ENCODE assay signal across 20 mouse cellular contexts in the genomic region with DNA sequence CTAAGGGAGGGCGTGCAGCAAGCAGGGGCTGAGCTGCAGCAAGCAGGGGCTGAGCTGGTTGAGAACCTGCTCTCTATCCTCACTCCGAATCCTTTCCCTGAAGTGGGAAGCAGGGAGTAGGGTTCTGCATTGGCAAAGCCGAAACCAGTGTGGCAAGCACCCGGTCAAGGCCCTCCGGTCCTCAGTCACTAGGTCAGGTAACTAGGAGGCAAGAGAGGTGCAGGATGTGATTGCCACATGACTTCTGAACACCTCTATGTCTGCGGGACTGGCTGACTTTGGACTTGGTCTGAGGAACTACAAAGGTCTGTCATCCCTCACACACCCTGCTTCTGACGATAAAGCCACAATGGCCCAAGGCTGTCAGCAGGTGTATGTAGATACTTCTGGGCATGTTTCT. TPM values are rescaled to one million over a fixed set of nuclear protein-coding genes. Genes with fewer than 3 reads are reported as not detected.
A peak's percentile ranks its signal among the peaks of the same experiment; 100 is the strongest.
DNase-seq lines count a peak whose midpoint lies in the region; ATAC-seq and TF ChIP-seq lines count a peak whose summit lies in the region.
"Had no signal": no experiment of that assay in that cellular context is flagged by ENCODE, and none has a peak within 500 bp of the region (broad histone marks: within the 10 kb centered on the region; RNA-seq: fewer than 3 reads in every experiment).

No protein-coding gene starts in this region.

- no peaks in the 10 kb centered on the region for H3K36me3 ChIP-seq in kidney, embryonic 14.5 days (ENCODE audit: control insufficient read depth, insufficient read depth, low read length)
- H3K36me3 ChIP-seq in lung, postnatal 0 days (ENCODE audit: insufficient read depth, low read length): no peaks in the 10 kb centered on the region
- no peaks in the 10 kb centered on the region for H3K36me3 ChIP-seq in midbrain, embryonic 11.5 days (ENCODE audit: control insufficient read depth, insufficient read depth, low read length)
- H3K36me3 ChIP-seq: embryonic facial prominence, embryonic 15.5 days had no signal

- TF ChIP-seq EP300 in lung, postnatal 0 days (IDR thresholded peaks at IDR 0.05): no peak

- intact Hi-C loops in heart, postnatal 10 days (cut with DNase I): no loop called here

- no peak overlapping the region for H3K4me2 ChIP-seq in kidney, embryonic 14.5 days (replicated peaks; ENCODE audit: low read depth, low read length)
- H3K4me2 ChIP-seq in lung, postnatal 0 days (replicated peaks; ENCODE audit: low read depth, low read length): no peak overlapping the region
- H3K4me2 ChIP-seq in midbrain, embryonic 11.5 days: no peak overlapping the region
- H3K4me2 ChIP-seq: embryonic facial prominence, embryonic 15.5 days had no signal

- WGBS in kidney, embryonic 14.5 days: 87% methylated on average over 7 of the region's 7 CpGs
- WGBS in lung, postnatal 0 days: 79% methylated on average over 7 of the region's 7 CpGs
- 78% methylated on average over 7 of the region's 7 CpGs for WGBS in lung, adult 2 months
- WGBS in midbrain, embryonic 11.5 days: 87% methylated on average over 7 of the region's 7 CpGs

- H3K27ac ChIP-seq in kidney, embryonic 14.5 days (ENCODE audit: low read depth, low read length): no peak overlapping the region
- H3K27ac ChIP-seq in lung, postnatal 0 days (ENCODE audit: low read length): 0 out of 2 replicates have a peak overlapping the region, but pooled peaks have one; percentile 66
- H3K27ac ChIP-seq in midbrain, embryonic 11.5 days (ENCODE audit: low read depth, low read length): no peak overlapping the region
- H3K27ac ChIP-seq: embryonic facial prominence, embryonic 15.5 days had no signal

- no peak for TF ChIP-seq POLR2A in lung, adult 2 months (IDR thresholded peaks at IDR 0.05; ENCODE audit: borderline replicate concordance, extremely low read depth, low read depth, low read length)

- no peak overlapping the region for H3K9ac ChIP-seq in kidney, embryonic 14.5 days (ENCODE audit: low read depth, low read length)
- H3K9ac ChIP-seq in lung, postnatal 0 days (replicated peaks; ENCODE audit: low read depth): no peak overlapping the region
- no peak overlapping the region for H3K9ac ChIP-seq in midbrain, embryonic 11.5 days (ENCODE audit: low read length)
- H3K9ac ChIP-seq: embryonic facial prominence, embryonic 15.5 days; forebrain, postnatal 0 days had no signal

- H3K27me3 ChIP-seq in kidney, embryonic 14.5 days (ENCODE audit: control insufficient read depth, insufficient read depth, low read length): no peaks in the 10 kb centered on the region
- H3K27me3 ChIP-seq in lung, postnatal 0 days (replicated peaks; ENCODE audit: insufficient read depth, low read length): no peaks in the 10 kb centered on the region
- H3K27me3 ChIP-seq in midbrain, embryonic 11.5 days (ENCODE audit: control insufficient read depth, insufficient read depth, low read length): no peaks in the 10 kb centered on the region
- H3K27me3 ChIP-seq: embryonic facial prominence, embryonic 15.5 days had no signal

- DNase-seq in cerebellum, adult 9-10 months: peak; percentile 41
- DNase-seq in cerebellum, adult 9-11 months: no peak
- peak; percentile 27 to 29 for DNase-seq in kidney, postnatal 36 days
- DNase-seq in lung, postnatal 0 days (ENCODE audit: low spot score): no peak
- no peak for DNase-seq in lung, adult 2 months
- no peak for DNase-seq in midbrain, embryonic 11.5 days (ENCODE audit: low spot score, missing footprints)
- no peak for DNase-seq in heart, postnatal 10 days
- DNase-seq: adrenal gland, postnatal 36 days; cerebellum, adult 11-12 months; cerebellum, postnatal 36 days; forebrain, postnatal 0 days; gastrocnemius, postnatal 36 days; lung, postnatal 10 days; retina, postnatal 1 day; thymus, postnatal 36 days had no signal

- H3K4me3 ChIP-seq in kidney, embryonic 14.5 days (ENCODE audit: low read length): no peak overlapping the region
- H3K4me3 ChIP-seq in lung, postnatal 0 days (ENCODE audit: low read depth, low read length): no peak overlapping the region
- H3K4me3 ChIP-seq in lung, adult 2 months (replicated peaks; ENCODE audit: extremely low read depth, low read depth, low read length): no peak overlapping the region
- H3K4me3 ChIP-seq in midbrain, embryonic 11.5 days (ENCODE audit: low read depth, low read length): no peak overlapping the region
- H3K4me3 ChIP-seq: embryonic facial prominence, embryonic 15.5 days had no signal

- no peaks in the 10 kb centered on the region for H3K9me3 ChIP-seq in kidney, embryonic 14.5 days (ENCODE audit: control insufficient read depth, low read length)
- H3K9me3 ChIP-seq in lung, postnatal 0 days (ENCODE audit: low read length): no peaks in the 10 kb centered on the region
- no peaks in the 10 kb centered on the region for H3K9me3 ChIP-seq in midbrain, embryonic 11.5 days (ENCODE audit: control insufficient read depth, low read length)
- H3K9me3 ChIP-seq: embryonic facial prominence, embryonic 15.5 days had no signal

- 0 out of 2 replicates have a peak, but pooled peaks cover 3% of the 10 kb centered on the region for H3K4me1 ChIP-seq in kidney, embryonic 14.5 days (ENCODE audit: control insufficient read depth, insufficient read depth, low read length)
- H3K4me1 ChIP-seq in lung, postnatal 0 days (ENCODE audit: insufficient read depth, low read depth, low read length): 0 out of 2 replicates have a peak, but pooled peaks cover 2% of the 10 kb centered on the region
- H3K4me1 ChIP-seq in lung, adult 2 months (ENCODE audit: control insufficient read depth, insufficient read depth, low read length): 0 out of 2 replicates have a peak, but pooled peaks cover 6% of the 10 kb centered on the region
- H3K4me1 ChIP-seq in midbrain, embryonic 11.5 days (ENCODE audit: control insufficient read depth, insufficient read depth, low read length): no peaks in the 10 kb centered on the region
- H3K4me1 ChIP-seq: embryonic facial prominence, embryonic 15.5 days had no signal

- no peak for ATAC-seq in kidney, embryonic 14.5 days (ENCODE audit: low FRiP score, low TSS enrichment)
- ATAC-seq in lung, postnatal 0 days: no peak
- no peak for ATAC-seq in midbrain, embryonic 11.5 days (ENCODE audit: low FRiP score)
- ATAC-seq: activated CD4-positive, CD25-positive, alpha-beta regulatory T cell, adult 4 months; CD4-positive, CD25-positive, alpha-beta regulatory T cell, adult 4 months; forebrain, postnatal 0 days; midbrain, embryonic 16.5 days had no signal

- no peak for TF ChIP-seq CTCF in lung, postnatal 0 days (IDR thresholded peaks at IDR 0.05)
- TF ChIP-seq CTCF in lung, adult 2 months (IDR thresholded peaks at IDR 0.05; ENCODE audit: insufficient read depth, low read length): no peak

RNA-seq across cellular contexts. Expression of gene Chka, which starts 17.3 kb away (rescaled TPM):
- polyA plus RNA-seq in kidney, embryonic 14.5 days (2014; fragmentation: Nextera tagmentation; extraction: Ambion mirVana): 46.8 and 62.6 TPM in 2 replicates
- 65.9 and 68.1 TPM in 2 replicates for polyA plus RNA-seq in lung, postnatal 0 days (2015; fragmentation: Nextera tagmentation; extraction: Ambion mirVana)
- 75.9 and 81.6 TPM in 2 replicates for polyA plus RNA-seq in lung, adult 2 months (2012; rRNA removed)
- 50.5 and 53.0 TPM in 2 replicates for polyA plus RNA-seq in midbrain, embryonic 11.5 days (2014; fragmentation: Nextera tagmentation; extraction: Ambion mirVana)
- 10 to 100 TPM; 12.1 to 17.8 TPM for total RNA-seq in heart, postnatal 10 days (2021)

Comparison
In these comparisons a context has a peak if more than half of its experiments do, and no peak if none do; other contexts are left out.
1. DNase-seq: peak in cerebellum, adult 9-10 months (single experiment) and kidney, postnatal 36 days (2 of 2); none in cerebellum, adult 9-11 months (single experiment), lung, postnatal 0 days (single experiment), lung, adult 2 months (single experiment), midbrain, embryonic 11.5 days (single experiment) and heart, postnatal 10 days (0 of 2).